Mouse (Mus musculus) CH12F3 (cell line): ENCODE results near the gene Myh9.

Experiments used
- in situ Hi-C: fragments of 300-500 bp; cut with MboI; formaldehyde crosslinking; loops from 2 replicates; pipeline ENCODE4 v1.14.3; 2020; ENCODE audit warnings: low sequenced_read_pairs

Gene Myh9

GRCm38 (mm10) chr15:77793554-77793953 lies 48.4 kb downstream of the Myh9 start:
- in situ Hi-C loops: no loop called here

GRCm38 (mm10) chr15:77793094-77793493 lies 48.9 kb downstream of the Myh9 start:
- in situ Hi-C loops: no loop called here

- in situ Hi-C loops: no loop called here
Measured at GRCm38 (mm10) chr15:77792056-77792455, 49.9 kb downstream of the Myh9 start.

- in situ Hi-C loops: no loop called here
Measured at GRCm38 (mm10) chr15:77790656-77791405, 51.1 kb downstream of the Myh9 start.

- in situ Hi-C loops: no loop called here
Measured at GRCm38 (mm10) chr15:77789186-77789585, 52.8 kb downstream of the Myh9 start.

GRCm38 (mm10) chr15:77788356-77788755 lies 53.6 kb downstream of the Myh9 start:
- in situ Hi-C loops: no loop called here

- in situ Hi-C loops: no loop called here
Measured at GRCm38 (mm10) chr15:77785807-77786206, 56.2 kb downstream of the Myh9 start.

GRCm38 (mm10) chr15:77784039-77784824 lies 57.7 kb downstream of the Myh9 start:
- in situ Hi-C loops: no loop called here

- in situ Hi-C loops: no loop called here
Measured at GRCm38 (mm10) chr15:77782449-77783014, 59.4 kb downstream of the Myh9 start.

GRCm38 (mm10) chr15:77775186-77775963 lies 66.6 kb downstream of the Myh9 start:
- in situ Hi-C loops: no loop called here

- in situ Hi-C loops: loop anchor here (5.0 kb wide), 1 partner anchor 133 kb away; no protein-coding TSS in a partner anchor
Measured at GRCm38 (mm10) chr15:77774303-77774702, 67.7 kb downstream of the Myh9 start.

- in situ Hi-C loops: loop anchor here (5.0 kb wide), 1 partner anchor 134 kb away; no protein-coding TSS in a partner anchor
Measured at GRCm38 (mm10) chr15:77773099-77773915, 68.7 kb downstream of the Myh9 start.

- in situ Hi-C loops: loop anchor here (5.0 kb wide), 1 partner anchor 136 kb away; no protein-coding TSS in a partner anchor
Measured at GRCm38 (mm10) chr15:77770942-77771341, 71.0 kb downstream of the Myh9 start.

GRCm38 (mm10) chr15:77770341-77770740 lies 71.6 kb downstream of the Myh9 start:
- in situ Hi-C loops: loop anchor here (5.0 kb wide), 1 partner anchor 137 kb away; no protein-coding TSS in a partner anchor

GRCm38 (mm10) chr15:77766981-77767380 lies 75.0 kb downstream of the Myh9 start:
- in situ Hi-C loops: no loop called here

GRCm38 (mm10) chr15:77765484-77766093 lies 76.4 kb downstream of the Myh9 start:
- in situ Hi-C loops: no loop called here

- in situ Hi-C loops: no loop called here
Measured at GRCm38 (mm10) chr15:77764391-77765006, 77.5 kb downstream of the Myh9 start.

- in situ Hi-C loops: no loop called here
Measured at GRCm38 (mm10) chr15:77763702-77764101, 78.3 kb downstream of the Myh9 start.

GRCm38 (mm10) chr15:77763050-77763449 lies 78.9 kb downstream of the Myh9 start:
- in situ Hi-C loops: no loop called here
